Mouse (Mus musculus) cerebral cortex, adult 2 months (tissue): Measurements from ENCODE around the gene Bcar3.

Experiments
- WGBS: fragments of 180-500 bp; shearing (Covaris S2); methylation state at CpG from one replicate; pipeline ENCODE4 v1.1.7; 2018; 5-methylcytosine and 5-hydroxymethylcytosine counted together

Bcar3 gene

GRCm38 (mm10) chr3:122510932-122511331, 217.0 kb downstream of the Bcar3 start:
- 76% methylated on average over 10 of the region's 10 CpGs for WGBS

DNA sequence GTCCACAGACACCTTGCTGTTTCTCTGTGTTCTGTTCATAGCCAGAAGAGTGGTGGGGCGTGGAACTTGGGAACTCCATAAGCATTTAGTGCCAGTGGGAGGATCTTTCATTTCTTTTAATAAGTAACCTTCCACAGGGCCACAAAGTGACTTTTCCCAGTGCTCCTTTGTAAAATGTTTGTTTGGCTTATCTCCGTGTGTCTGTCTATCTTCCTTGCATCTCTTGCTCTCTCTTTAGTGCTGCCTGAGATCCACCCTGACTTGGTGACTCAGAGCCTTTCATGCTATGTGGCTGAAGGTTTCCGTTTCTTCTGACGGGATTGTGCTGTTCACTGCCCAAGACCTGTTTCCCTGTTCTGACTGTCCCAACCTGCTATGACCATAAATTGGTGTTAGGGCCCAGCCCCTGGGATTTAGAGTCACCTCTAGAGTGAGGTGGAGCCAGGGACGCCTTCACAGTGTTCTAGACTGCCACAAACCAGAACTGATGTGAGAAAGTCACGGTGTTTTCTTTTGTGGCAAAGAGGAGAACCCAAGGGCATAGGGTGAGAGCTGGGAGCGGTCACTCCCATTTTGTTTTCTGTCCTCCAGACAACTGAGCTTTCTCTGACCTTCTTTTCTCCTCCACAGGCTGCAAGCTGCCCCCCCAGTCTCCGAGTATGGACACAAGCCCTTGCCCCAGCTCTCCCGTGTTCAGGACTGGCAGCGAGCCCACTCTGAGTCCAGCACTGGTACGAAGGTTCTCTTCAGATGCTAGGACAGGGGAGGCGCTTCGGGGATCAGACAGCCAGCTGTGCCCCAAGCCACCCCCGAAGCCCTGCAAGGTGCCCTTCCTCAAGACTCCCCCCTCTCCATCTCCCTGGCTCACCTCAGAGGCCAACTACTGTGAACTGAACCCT, 218.0 kb downstream of the Bcar3 start:
- WGBS, result 80% methylated on average over 14 of the region's 14 CpGs

DNA sequence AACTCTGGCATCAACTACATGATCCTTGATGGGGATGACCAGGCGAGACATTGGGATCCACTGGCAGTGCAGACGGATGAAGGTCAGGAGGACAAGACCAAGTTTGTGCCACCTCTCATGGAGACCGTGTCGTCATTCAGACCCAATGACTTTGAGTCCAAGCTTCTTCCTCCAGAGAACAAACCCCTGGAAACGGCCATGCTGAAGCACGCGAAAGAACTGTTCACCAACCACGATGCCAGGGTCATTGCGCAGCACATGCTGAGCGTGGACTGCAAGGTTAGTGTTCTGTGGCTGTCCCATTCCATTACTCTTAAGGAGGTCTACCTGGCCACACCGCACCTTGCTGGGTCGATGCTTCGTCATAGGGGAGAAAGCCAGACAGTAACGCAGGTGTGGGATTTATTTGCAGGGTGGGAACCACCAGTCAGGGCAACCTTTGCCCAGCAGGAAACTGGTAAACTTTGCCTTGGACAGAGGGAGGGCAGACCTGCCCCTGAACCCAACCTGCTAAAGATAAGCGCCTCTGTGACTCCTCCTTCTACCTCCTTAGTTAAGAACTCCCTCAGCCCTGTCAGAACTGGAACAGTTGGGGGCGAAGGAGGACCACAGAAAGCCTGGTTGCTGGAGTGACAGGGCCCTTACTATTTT, 218.9 kb downstream of the Bcar3 start:
- 93% methylated on average over 16 of the region's 16 CpGs for WGBS

DNA sequence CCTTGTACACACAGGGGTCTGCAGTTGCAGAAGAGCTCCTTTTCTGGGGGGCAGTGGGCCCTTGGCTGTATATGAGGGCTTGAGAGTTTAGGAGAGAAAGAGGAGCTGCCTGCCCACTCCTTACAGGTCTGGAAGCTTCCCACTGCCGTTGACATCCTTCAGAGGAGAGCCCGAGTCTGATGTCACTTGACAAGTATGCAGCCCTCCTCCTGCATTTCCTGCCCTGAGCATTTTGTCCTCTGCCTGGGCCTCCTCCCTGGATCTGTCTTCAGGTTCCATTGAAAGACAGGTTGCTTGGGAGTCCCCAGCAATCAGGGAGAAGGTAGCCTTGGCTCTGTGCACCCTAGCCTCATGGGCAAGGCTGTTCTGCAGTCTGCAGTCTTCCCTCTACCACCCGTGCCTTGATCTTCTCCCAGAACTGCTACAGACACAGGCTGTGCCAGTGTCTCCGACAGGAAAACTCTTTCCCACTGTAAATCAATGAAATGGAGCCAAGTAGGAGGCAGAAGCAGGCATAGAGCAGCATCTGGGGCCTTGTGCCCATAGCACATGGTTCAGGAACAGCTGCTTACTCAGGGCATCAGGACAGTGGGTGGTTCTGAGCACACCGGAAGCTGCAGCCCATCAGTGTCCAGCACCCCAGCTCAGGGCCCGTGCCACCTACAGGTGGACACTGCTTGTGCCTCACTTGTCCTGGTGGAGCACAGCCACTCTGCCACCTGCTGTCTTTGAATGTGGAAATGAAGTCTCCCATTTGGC, 221.8 kb downstream of the Bcar3 start:
- WGBS, result 52% methylated on average over 6 of the region's 6 CpGs

DNA sequence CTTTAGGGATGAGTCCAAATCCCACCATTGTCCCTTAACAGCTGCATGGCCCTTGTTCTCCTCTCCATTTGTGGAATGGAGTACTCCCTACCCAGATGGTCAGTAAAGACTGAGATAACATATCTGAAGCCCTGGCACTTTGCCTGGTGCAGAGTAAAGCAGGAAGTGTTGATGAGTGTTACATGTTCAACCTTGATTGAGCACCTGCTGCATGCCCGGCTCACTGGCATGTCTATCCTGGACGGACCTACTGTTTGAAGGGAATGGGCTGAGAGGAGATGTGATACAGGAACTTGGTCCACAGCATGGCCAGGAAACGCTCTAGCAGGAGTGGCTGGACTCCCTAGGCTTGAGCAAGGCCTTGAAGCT, 222.4 kb downstream of the Bcar3 start:
- WGBS, result 93% methylated on average over 3 of the region's 3 CpGs

- WGBS, result 62% methylated on average over 4 of the region's 4 CpGs
These were observed 223.8 kb downstream of the Bcar3 start for GRCm38 (mm10) chr3:122517726-122518125.

DNA sequence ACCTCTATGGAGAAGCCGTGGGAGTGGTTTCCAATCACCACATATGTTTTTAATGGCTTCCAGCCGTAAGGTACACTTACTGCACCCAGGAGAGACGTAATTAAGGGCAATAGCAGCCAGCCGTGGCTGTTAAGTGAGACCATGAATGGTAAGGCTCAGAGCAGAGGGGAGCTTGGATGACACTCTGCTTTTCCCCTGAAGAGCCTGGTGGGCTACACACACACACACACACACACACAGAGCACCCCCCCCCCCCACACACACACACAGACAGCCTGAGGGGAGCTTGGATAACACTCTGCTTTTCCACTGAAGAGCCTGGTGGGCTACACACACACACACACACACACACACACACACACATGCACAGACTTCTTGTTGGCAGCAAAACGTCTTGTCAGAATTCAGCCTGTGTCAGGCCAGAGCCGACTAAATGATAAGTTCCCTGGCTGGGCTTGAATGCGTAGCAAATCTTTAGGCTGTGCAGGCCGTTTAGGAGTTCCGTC, 224.3 kb downstream of the Bcar3 start:
- WGBS, result 37% methylated on average over 9 of the region's 9 CpGs

DNA sequence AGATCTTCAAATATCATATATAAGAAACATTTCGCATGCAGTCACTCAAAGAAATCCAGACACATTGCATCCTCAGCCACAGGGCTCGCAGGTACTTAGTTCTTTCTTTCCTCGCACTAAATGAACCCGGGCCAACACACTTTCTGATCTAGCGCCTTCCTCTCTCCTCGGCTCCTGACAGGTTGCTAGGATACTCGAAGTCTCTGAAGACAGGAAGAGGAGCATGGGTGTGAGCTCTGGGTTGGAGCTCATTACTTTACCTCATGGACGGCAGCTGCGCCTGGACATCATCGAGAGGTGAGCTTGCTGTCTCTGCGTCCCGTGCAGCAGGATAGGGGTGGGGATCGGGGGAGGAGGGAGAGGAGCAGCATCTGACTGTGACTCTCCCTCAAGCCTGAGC, 225.1 kb downstream of the Bcar3 start:
- WGBS, result 46% methylated on average over 13 of the region's 13 CpGs

GRCm38 (mm10) chr3:122520365-122520764, 226.4 kb downstream of the Bcar3 start:
- 70% methylated on average over 3 of the region's 3 CpGs for WGBS

- WGBS, result 81% methylated on average over 4 of the region's 4 CpGs
These were observed 226.9 kb downstream of the Bcar3 start for GRCm38 (mm10) chr3:122520875-122521274.

DNA sequence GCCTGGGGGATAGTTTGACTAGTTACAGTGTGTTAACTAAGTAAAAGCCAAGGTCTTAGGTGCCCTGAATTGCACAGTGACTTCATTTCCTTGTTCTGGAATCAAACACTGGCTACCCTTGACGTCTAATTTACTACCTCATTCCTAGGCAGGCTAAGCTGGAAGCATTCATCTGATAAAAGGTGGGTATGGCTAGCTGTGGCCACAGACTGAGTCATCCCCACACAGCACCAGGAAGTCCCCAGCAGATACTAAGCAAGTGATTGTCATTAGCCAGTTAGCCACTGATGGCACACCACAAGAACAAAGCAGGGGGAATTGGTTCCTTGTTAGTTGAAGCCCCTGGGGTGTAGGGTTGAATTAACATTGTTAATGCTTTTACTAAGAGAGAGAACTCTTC, 227.4 kb downstream of the Bcar3 start:
- WGBS, result 65% methylated on average over 1 of the region's 1 CpGs

- WGBS, result 81% methylated on average over 3 of the region's 3 CpGs
These were observed 234.5 kb downstream of the Bcar3 start for GRCm38 (mm10) chr3:122528477-122528876.

DNA sequence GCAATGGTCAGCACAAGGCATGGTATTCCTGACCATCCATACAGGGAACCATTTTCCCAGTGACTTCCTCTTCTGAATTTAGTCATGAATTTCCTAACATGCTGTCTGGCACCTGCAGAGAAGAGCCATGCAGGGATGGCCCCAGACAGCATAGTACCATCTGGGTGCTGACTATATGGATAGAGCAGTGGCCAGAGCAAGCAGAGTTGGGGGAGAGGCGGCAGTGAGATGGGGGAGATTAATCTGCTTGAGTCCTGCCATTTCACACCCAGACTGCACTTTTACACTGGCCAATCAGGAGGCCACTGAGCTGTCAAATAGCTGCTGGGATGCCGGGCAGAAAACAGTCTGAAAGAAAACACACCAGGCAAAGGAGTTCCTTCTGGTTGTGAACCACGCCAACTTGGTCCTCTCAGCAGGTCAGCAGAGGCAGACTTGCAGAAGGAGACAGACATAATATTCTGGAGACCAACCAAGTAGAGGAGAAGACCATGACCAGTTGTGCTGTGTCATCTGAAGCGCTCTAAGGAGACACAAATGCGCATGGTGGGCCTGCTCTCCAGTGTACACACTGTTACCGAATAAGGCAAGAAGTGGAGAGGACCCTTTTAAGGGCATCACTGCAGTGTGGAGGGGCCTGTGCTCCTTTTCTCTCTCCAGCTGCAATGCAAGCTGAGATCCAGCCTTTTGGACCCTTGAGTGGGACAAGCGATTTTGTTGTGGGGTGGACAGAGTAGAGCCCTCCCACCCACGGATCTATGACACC, 242.2 kb downstream of the Bcar3 start:
- 89% methylated on average over 8 of the region's 8 CpGs for WGBS

- WGBS, result 68% methylated on average over 2 of the region's 2 CpGs
These were observed 244.9 kb downstream of the Bcar3 start for GRCm38 (mm10) chr3:122538851-122539250.

- WGBS, result 52% methylated on average over 17 of the region's 17 CpGs
These were observed 246.2 kb downstream of the Bcar3 start for GRCm38 (mm10) chr3:122539961-122540690.

GRCm38 (mm10) chr3:122540918-122541317, 247.0 kb downstream of the Bcar3 start:
- 56% methylated on average over 4 of the region's 4 CpGs for WGBS

DNA sequence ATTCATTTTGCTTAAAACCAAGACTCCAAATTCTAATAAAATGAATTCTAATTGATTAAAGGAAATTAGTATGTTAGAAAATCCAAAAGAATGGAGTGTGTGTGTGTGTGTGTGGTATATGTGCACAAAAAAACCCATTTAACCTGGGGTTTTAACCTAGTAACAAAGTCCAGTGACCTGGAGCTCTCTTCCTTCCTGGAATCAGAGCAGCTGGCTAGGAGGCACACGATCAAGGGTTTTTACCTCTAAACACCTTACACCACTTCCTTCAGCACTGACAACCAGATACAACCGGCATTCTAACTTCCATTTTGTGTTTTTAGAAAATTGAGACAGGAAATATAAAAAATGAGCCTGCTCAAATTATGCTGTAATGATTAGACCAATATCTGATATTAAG, 251.4 kb downstream of the Bcar3 start:
- 76% methylated on average over 2 of the region's 2 CpGs for WGBS

- 57% methylated on average over 4 of the region's 4 CpGs for WGBS
These were observed 253.5 kb downstream of the Bcar3 start for GRCm38 (mm10) chr3:122547469-122547868.

DNA sequence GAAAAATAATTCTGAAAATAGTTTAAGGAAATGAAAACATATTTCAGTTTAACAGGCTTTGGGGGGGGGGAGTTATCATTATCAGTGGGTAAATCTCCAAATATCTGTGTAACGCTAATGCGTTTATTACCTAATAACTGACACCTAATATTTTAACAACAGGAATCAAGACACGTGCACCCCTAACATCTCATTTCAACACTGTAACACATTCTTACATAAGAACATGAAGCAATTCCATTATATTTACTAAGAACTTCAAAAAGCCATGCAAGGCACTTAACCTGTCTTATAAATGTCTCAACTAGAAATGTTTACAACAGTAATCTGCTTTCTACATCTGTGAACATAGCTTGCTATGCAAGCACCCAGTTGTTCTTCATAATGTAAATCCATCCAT, 257.2 kb downstream of the Bcar3 start:
- 95% methylated on average over 3 of the region's 3 CpGs for WGBS

DNA sequence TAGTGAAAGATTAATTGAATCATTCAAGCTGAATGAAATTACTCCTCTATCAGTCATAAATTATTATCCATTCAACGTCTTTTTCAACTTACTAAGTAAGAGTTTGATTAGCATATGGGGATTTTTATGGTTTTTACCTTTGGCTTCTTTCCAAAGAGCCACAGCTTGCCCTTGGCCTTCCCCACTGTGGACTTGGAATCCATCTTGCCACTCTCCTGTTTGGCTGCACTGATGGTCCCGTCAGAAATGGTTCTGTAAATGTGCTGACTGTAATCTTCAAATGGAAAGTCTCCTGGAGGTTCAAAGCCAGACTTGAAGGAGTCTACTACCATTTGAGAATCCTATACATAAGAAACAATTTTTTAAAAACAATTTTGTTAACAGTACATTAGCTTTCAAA, 263.8 kb downstream of the Bcar3 start:
- WGBS, result 71% methylated on average over 2 of the region's 2 CpGs

GRCm38 (mm10) chr3:122565285-122565684, 271.3 kb downstream of the Bcar3 start:
- WGBS, result 52% methylated on average over 7 of the region's 7 CpGs
